Mouse (Mus musculus) erythroblast, embryonic 14.5 days (primary cell): ENCODE measurements around the gene Lrrc36.

Source experiments
- GATA1 ChIP-seq: IDR thresholded peaks from 2 replicates; pipeline ENCODE4 v1.6.1; 2012; ENCODE audit warnings: low read length, inconsistent platforms, mixed read lengths
- TAL1 ChIP-seq: IDR thresholded peaks from 3 replicates; pipeline ENCODE4 v1.6.1; 2012; ENCODE audit warnings: low read length, inconsistent platforms, mixed read lengths

- no peak for TF ChIP-seq TAL1
- TF ChIP-seq GATA1: no peak
Observed at GRCm38 (mm10) chr8:105477792-105478191, 64.4 kb downstream of the Lrrc36 start.
